Mouse (Mus musculus) ES-E14 (cell line): Measurements from ENCODE around the gene Pcyt1a. TPM values are rescaled to one million over a fixed set of nuclear protein-coding genes. Genes with fewer than 3 reads are reported as not detected.

Experiments
- DNase-seq: peaks from one replicate; pipeline ENCODE4 v3.0.0-alpha.2; 2013; ENCODE audit warnings: low read depth, low spot score
- H3K27ac ChIP-seq: 2 replicates; pipeline ENCODE4 v1.5.1; 2012; ENCODE audit warnings: low read depth, mild to moderate bottlenecking, low read length, moderate library complexity, mixed read lengths; ENCODE audit not compliant: poor library complexity, insufficient read depth, severe bottlenecking
- H3K36me3 ChIP-seq: 2 replicates; pipeline ENCODE4 v1.6.1; 2012; ENCODE audit warnings: mild to moderate bottlenecking, low read length, moderate library complexity, mixed read lengths; ENCODE audit not compliant: control insufficient read depth, poor library complexity, insufficient read depth, severe bottlenecking
- H3K4me1 ChIP-seq, 2 experiments: fragments of 150-350 bp in 1 of 2; sonication (generic) in 1 of 2; 2 replicates each; pipeline ENCODE4 v1.6.1; 2012; ENCODE audit warnings: low read length in 2 of 2, mild to moderate bottlenecking in 1 of 2, mixed read lengths in 1 of 2; ENCODE audit not compliant: control insufficient read depth in 2 of 2, insufficient read depth in 2 of 2, poor library complexity in 1 of 2
- H3K4me3 ChIP-seq, 2 experiments: fragments of 150-350 bp in 1 of 2; sonication (generic) in 1 of 2; 2 replicates each; pipeline ENCODE4 v1.5.1; 2012; ENCODE audit warnings: low read length in 2 of 2, low read depth in 1 of 2, mild to moderate bottlenecking in 1 of 2, mixed read lengths in 1 of 2; ENCODE audit not compliant: insufficient read depth in 1 of 2, poor library complexity in 1 of 2, severe bottlenecking in 1 of 2
- H3K9ac ChIP-seq: 2 replicates; pipeline ENCODE4 v1.6.1; 2012; ENCODE audit warnings: low read depth, mild to moderate bottlenecking, low read length, mixed read lengths; ENCODE audit not compliant: poor library complexity, insufficient read depth, severe bottlenecking
- H3K9me3 ChIP-seq: fragments of 150-350 bp; sonication (generic); 2 replicates; pipeline ENCODE4 v1.6.1; 2012; ENCODE audit warnings: low read depth, mild to moderate bottlenecking, low read length; ENCODE audit not compliant: control insufficient read depth, insufficient read depth
- CHD2 ChIP-seq: IDR thresholded peaks from 2 replicates; pipeline ENCODE4 v1.6.1; 2014; ENCODE audit warnings: mild to moderate bottlenecking, low read depth, low read length, inconsistent platforms
- HCFC1 ChIP-seq: IDR thresholded peaks from 2 replicates; pipeline ENCODE4 v1.6.1; 2012; ENCODE audit warnings: low read length, inconsistent platforms, borderline replicate concordance; ENCODE audit not compliant: insufficient read depth
- MAFK ChIP-seq: IDR thresholded peaks from 2 replicates; pipeline ENCODE4 v1.6.1; 2014; ENCODE audit warnings: mild to moderate bottlenecking, low read depth, low read length, inconsistent platforms; ENCODE audit not compliant: insufficient read depth
- ZC3H11A ChIP-seq: IDR thresholded peaks from 2 replicates; pipeline ENCODE4 v1.6.1; 2012; ENCODE audit warnings: low read depth, mild to moderate bottlenecking, inconsistent platforms, low read length, borderline replicate concordance
- ZNF384 ChIP-seq: IDR thresholded peaks from 2 replicates; pipeline ENCODE4 v1.6.1; 2012; ENCODE audit warnings: low read depth, low read length, inconsistent platforms
- in situ Hi-C, 2 experiments: fragments of 600-800 bp; cut with MboI; formaldehyde crosslinking; loops; one replicate each; pipeline ENCODE4 v1.15.1; 2025; ENCODE audit warnings: low sequenced_read_pairs in 2 of 2, inconsistent platforms in 1 of 2; ENCODE audit not compliant: unreplicated experiment in 2 of 2
- total RNA-seq: library from RNA; depleted of rRNA; stranded (reverse); fragments of 300-350 nt; gene quantifications from 2 replicates; pipeline ENCODE4 v1.2.3, GENCODE M21; 2012

The Pcyt1a gene
- total RNA-seq, 1 experiment: 18.2 TPM

DNA sequence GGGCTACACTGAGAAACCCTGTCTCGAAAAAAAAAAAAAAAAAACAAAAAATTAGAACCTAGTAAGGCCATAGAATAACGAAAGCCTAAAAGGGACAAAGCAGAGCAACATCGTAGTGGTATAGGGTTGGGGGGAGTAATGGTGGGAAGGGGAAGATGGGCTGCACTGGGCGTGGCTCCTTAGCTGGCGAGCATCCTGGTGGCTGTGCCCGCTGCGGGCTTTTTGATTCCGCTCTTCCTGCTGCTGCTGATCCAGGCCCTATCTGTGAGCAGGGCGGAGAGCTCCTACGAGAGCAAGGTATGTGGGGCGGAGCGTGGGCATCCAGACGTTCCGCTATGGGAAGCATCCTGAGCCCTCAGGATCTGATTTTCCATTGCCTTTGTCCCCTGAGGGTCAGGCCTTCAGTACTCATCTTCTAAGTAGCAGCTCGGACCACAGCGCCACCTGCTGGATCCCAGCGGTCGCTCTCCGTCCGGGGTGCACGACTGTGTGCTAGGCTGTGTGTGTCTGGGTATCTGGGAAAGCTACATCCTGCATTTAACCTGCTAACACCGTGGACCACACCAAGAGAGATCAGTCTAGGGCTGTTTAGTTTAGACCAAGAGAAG is 68.8 kb downstream of the Pcyt1a start:
- peak; percentile 88 for DNase-seq
- no peak overlapping the region for H3K27ac ChIP-seq
- TF ChIP-seq HCFC1 (0 out of 2 replicates have a peak, but pooled peaks have one; percentile 50), ZNF384 (no peak), ZC3H11A (peak; percentile 69)
- no peak overlapping the region; the same call in 1 of the 2 replicates for H3K9ac ChIP-seq
- no peaks in the 10 kb centered on the region for H3K36me3 ChIP-seq
- in situ Hi-C loops: no loop called here
- H3K4me1 ChIP-seq: peaks cover 5 to 15% of the 10 kb centered on the region in 2 experiments
- H3K4me3 ChIP-seq: peak overlapping the region; percentile 41 to 45
- no peaks in the 10 kb centered on the region for H3K9me3 ChIP-seq

DNA sequence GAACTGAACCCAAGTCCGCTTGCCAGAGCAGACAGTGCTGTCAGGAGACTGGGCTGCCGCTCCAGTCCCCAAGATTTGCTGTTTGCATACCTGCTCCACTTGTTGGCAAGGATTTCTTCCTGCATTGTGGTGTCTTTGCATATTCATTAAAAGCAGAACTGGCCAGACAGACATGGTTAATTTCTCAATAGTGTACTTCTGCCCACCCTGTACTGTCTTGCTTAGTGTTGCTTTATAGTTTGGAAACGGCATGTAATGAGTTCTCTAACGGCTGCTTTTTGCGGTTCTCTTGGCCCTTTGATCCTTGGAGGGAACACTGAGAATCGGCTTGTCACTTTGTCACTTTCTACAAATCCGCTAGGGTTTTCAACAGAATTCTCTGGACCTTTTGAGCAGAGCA is 70.7 kb downstream of the Pcyt1a start:
- Histone ChIP-seq H3K4me1 (peaks cover 5 to 15% of the 10 kb centered on the region in 2 experiments), H3K4me3 (no peak overlapping the region), H3K36me3 (no peaks in the 10 kb centered on the region), H3K27ac (no peak overlapping the region), H3K9me3 (no peaks in the 10 kb centered on the region), H3K9ac (no peak overlapping the region)
- no peak for TF ChIP-seq ZNF384
- in situ Hi-C loops: no loop called here
- no peak for DNase-seq

DNA sequence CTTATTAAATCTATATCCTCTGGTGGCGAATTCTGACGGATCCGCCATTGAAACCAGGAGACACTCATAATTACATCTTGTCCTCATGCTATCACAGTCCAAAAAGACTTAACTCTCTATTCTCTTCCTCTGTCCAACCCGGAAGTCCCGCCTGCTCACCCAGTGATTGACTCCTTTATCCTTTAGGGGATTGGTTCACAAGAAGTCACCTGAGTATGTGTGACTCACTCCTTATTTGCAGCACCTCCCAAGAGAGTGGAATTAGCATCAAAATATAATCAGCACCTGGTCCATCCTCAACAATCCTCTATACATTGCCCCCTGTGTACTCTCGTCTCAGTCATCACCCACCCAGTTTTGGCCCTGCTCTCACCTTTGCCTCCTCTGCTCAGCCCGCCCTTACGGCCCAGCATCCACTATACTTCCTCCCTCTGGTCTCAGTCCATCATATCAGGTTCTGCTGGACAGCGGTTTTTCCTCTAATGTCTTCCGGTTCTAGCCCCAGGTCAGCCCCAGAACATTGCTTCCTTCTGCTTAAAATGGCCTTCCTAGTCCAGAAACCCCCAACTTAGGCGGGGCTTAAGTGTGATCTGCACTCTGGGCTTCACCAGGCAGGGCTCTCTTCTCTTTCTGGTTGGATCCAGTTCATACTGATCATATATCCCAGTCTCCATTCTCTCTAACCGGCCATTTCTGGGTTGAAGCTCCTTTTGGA is 72.1 kb downstream of the Pcyt1a start:
- Histone ChIP-seq H3K9ac (peak overlapping the region; percentile 15; the same call in 1 of the 2 replicates), H3K4me1 (peaks cover 5 to 13% of the 10 kb centered on the region in 2 experiments), H3K4me3 (peak overlapping the region; percentile 27 to 47; a peak in 3 of 4 replicates), H3K27ac (peak overlapping the region; percentile 35; the same call in 1 of the 2 replicates), H3K36me3 (no peaks in the 10 kb centered on the region), H3K9me3 (no peaks in the 10 kb centered on the region)
- in situ Hi-C loops: no loop called here
- DNase-seq: no peak
- TF ChIP-seq ZC3H11A: no peak
- no peak for TF ChIP-seq HCFC1
- TF ChIP-seq CHD2: no peak
- TF ChIP-seq MAFK: no peak
- no peak for TF ChIP-seq ZNF384

DNA sequence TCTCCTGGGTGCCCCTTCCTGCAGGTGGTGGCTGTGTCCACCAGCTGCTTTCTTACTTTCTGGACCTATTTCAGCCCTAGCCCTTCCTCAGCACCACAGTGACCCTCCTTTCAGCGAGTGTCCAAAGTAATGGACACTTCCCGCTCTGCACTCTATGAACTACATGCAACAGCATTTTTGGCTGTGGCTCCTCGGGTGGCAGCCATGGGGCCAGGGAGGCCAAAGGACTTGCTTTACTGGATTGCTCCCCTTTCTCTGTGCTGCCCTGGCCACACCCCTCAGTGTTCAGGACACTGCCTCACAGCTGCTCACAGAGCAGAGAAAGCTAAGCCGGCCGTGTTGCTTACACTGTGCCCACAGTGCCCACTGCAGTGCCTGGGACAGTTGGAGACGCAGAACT is 72.9 kb downstream of the Pcyt1a start:
- Histone ChIP-seq H3K9ac (no peak overlapping the region), H3K27ac (no peak overlapping the region), H3K4me1 (peaks cover 5 to 13% of the 10 kb centered on the region in 2 experiments), H3K4me3 (no peak overlapping the region), H3K9me3 (no peaks in the 10 kb centered on the region), H3K36me3 (no peaks in the 10 kb centered on the region)
- in situ Hi-C loops: no loop called here
- DNase-seq: no peak
- TF ChIP-seq HCFC1 (no peak), ZNF384 (no peak), MAFK (no peak), CHD2 (no peak), ZC3H11A (no peak)
